ENCODE assay signal across 14 mouse cellular contexts in the genomic region with DNA sequence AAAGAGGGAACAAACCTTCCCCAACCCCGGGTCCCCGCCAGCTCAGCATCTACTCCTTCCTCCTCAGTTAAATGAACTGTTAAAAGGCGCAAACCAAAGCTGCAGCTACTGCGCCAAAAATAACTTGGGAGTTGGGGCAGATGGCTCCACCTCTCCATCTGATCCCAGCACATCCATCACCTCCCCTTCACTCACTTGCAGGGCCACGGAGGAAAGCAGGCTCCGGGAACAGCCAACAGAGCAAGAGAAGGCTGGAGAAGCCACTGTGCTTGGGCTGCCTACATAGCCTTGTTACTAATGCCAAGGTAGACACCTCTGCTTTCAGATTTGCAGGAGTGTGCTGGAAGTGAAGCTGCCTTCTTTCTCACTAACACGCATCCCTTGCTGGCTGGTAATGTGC.
A peak's percentile ranks its signal among the peaks of the same experiment; 100 is the strongest.
DNase-seq lines count a peak whose midpoint lies in the region; ATAC-seq and TF ChIP-seq lines count a peak whose summit lies in the region.
"Had no signal": no experiment of that assay in that cellular context is flagged by ENCODE, and none has a peak within 500 bp of the region (broad histone marks: within the 10 kb centered on the region; RNA-seq: fewer than 3 reads in every experiment).

No protein-coding gene starts in this region.

- TF ChIP-seq CTCF in left cerebral cortex, adult 2 months (IDR thresholded peaks at IDR 0.05), result no peak
- no peak for TF ChIP-seq CTCF in gastrocnemius, adult 2 months (IDR thresholded peaks at IDR 0.05)

- H3K27me3 ChIP-seq in heart, embryonic 12.5 days (replicated peaks), result no peaks in the 10 kb centered on the region
- no peaks in the 10 kb centered on the region for H3K27me3 ChIP-seq in liver, embryonic 12.5 days (replicated peaks)
- H3K27me3 ChIP-seq: liver, embryonic 15.5 days had no signal

- H3K36me3 ChIP-seq in heart, embryonic 12.5 days, result no peaks in the 10 kb centered on the region
- H3K36me3 ChIP-seq in liver, embryonic 12.5 days, result no peaks in the 10 kb centered on the region
- H3K36me3 ChIP-seq: liver, embryonic 15.5 days had no signal

- ATAC-seq in heart, embryonic 12.5 days (ENCODE audit: insufficient number of reproducible peaks, low FRiP score), result no peak
- ATAC-seq in liver, embryonic 12.5 days, result no peak
- ATAC-seq: forebrain, embryonic 16.5 days had no signal

- no peak overlapping the region for H3K27ac ChIP-seq in heart, embryonic 12.5 days (ENCODE audit: poor library complexity, severe bottlenecking)
- no peak overlapping the region for H3K27ac ChIP-seq in liver, embryonic 12.5 days
- H3K27ac ChIP-seq in left cerebral cortex, adult 2 months, result peak overlapping the region; percentile 41; the same call in 1 of the 2 replicates
- H3K27ac ChIP-seq in gastrocnemius, adult 2 months, result no peak overlapping the region
- H3K27ac ChIP-seq: liver, embryonic 15.5 days had no signal

- intact Hi-C loops in left cerebral cortex, adult 2 months (cut with DNase I), result loop anchor here (2.0 to 10.0 kb wide), 4 partner anchors 92 to 260 kb away; no protein-coding TSS in a partner anchor
- intact Hi-C loops in gastrocnemius, adult 2 months (cut with DNase I), result no loop called here

- DNase-seq in heart, adult 9 months (ENCODE audit: low spot score in 2 of 2), result no peak
- peak; percentile 5 for DNase-seq in liver
- peak; percentile 25 to 34 for DNase-seq in left cerebral cortex, adult 2 months (ENCODE audit: extremely low spot score in 1 of 2, low spot score in 2 of 2)
- DNase-seq in lung, postnatal 36 days, result peak; percentile 3
- DNase-seq in gastrocnemius, adult 2 months, result no peak
- no peak for DNase-seq in adrenal gland, postnatal 4 days (ENCODE audit: low spot score in 2 of 2)
- DNase-seq: adrenal gland, postnatal 25 days; cerebellum, adult 11 months; kidney, adult 11 months had no signal

- peak overlapping the region; percentile 32; the same call in 1 of the 2 replicates for H3K4me2 ChIP-seq in heart, embryonic 12.5 days
- H3K4me2 ChIP-seq in liver, embryonic 12.5 days, result no peak overlapping the region
- H3K4me2 ChIP-seq: liver, embryonic 15.5 days; midbrain, embryonic 11.5 days had no signal

- peaks cover 9% of the 10 kb centered on the region for H3K4me1 ChIP-seq in heart, embryonic 12.5 days (replicated peaks)
- H3K4me1 ChIP-seq in liver, embryonic 12.5 days, result no peaks in the 10 kb centered on the region
- H3K4me1 ChIP-seq: liver, embryonic 15.5 days had no signal

- H3K9me3 ChIP-seq in heart, embryonic 12.5 days (replicated peaks), result no peaks in the 10 kb centered on the region
- no peaks in the 10 kb centered on the region for H3K9me3 ChIP-seq in liver, embryonic 12.5 days (replicated peaks)
- H3K9me3 ChIP-seq: liver, embryonic 15.5 days had no signal

- no peak overlapping the region for H3K9ac ChIP-seq in heart, embryonic 12.5 days
- H3K9ac ChIP-seq in liver, embryonic 12.5 days, result no peak overlapping the region
- H3K9ac ChIP-seq: liver, embryonic 15.5 days had no signal

- H3K4me3 ChIP-seq in heart, embryonic 12.5 days, result no peak overlapping the region
- no peak overlapping the region for H3K4me3 ChIP-seq in liver, embryonic 12.5 days
- no peak overlapping the region for H3K4me3 ChIP-seq in left cerebral cortex, adult 2 months
- H3K4me3 ChIP-seq in gastrocnemius, adult 2 months, result no peak overlapping the region
- H3K4me3 ChIP-seq: liver, embryonic 15.5 days had no signal

- WGBS in heart, embryonic 12.5 days, result 27% methylated on average over 7 of the region's 7 CpGs
- WGBS in liver, embryonic 12.5 days (ENCODE audit: insufficient replicate concordance), result 39% methylated on average over 7 of the region's 7 CpGs

Comparison
In these comparisons a context has a peak if more than half of its experiments do, and no peak if none do; other contexts are left out.
1. DNase-seq: peak in liver (single experiment), left cerebral cortex, adult 2 months (2 of 2) and lung, postnatal 36 days (single experiment); none in heart, adult 9 months (0 of 2), gastrocnemius, adult 2 months (single experiment) and adrenal gland, postnatal 4 days (0 of 2).